Mouse (Mus musculus): ENCODE measurements around the gene Ptprg. TPM values are rescaled to one million over a fixed set of nuclear protein-coding genes. Genes with fewer than 3 reads are reported as not detected.

The Ptprg gene
- total and polyA plus RNA-seq, 3 experiments: not detected

DNA sequence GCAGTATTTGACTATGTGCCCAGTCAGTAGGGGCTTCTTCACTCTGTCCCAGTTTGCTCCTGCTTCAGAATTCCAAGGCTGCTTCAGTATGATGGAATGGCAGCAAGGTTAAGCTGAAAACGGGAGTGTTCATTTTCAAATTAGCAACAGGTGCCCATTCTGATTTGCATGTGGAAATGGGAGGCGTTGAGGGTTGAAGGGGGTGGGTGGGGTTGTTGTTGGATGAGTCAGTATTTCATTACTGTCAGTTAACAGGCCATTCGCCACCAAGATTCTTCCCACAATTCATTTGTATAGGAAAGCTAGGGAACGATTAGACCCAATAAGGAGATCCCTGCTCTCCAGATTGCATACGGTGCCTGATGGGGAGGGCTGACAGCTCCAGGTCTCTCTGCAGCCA is 668.2 kb downstream of the Ptprg start:
- Histone ChIP-seq H3K36me3 (ENCODE audit: control insufficient read depth in 1 of 2, insufficient read depth in 2 of 2, low read length in 2 of 2) (no peaks in the 10 kb centered on the region), H3K27ac (ENCODE audit: control insufficient read depth, low read depth, low read length) (no peak overlapping the region), H3K9me3 (replicated peaks; ENCODE audit: insufficient read depth, low read length) (no peaks in the 10 kb centered on the region), H3K4me1 (ENCODE audit: control insufficient read depth in 1 of 2, insufficient read depth in 2 of 2, low read length in 2 of 2) (no peaks in the 10 kb centered on the region), H3K4me3 (ENCODE audit: control insufficient read depth in 1 of 2, insufficient read depth in 1 of 2, low read depth in 2 of 2, low read length in 2 of 2) (no peak overlapping the region), H3K27me3 (ENCODE audit: control insufficient read depth in 1 of 2, insufficient read depth in 2 of 2, low read length in 2 of 2) (no peaks in the 10 kb centered on the region), H3K79me2 (ENCODE audit: control insufficient read depth, insufficient read depth, low read length, poor library complexity) (no peaks in the 10 kb centered on the region), H3K9ac (ENCODE audit: control insufficient read depth, low read depth, low read length, poor library complexity, severe bottlenecking) (no peak overlapping the region)
- no peak for TF ChIP-seq ETS1 (IDR thresholded peaks at IDR 0.05; ENCODE audit: low read depth, low read length)
- TF ChIP-seq MAX (IDR thresholded peaks at IDR 0.05; ENCODE audit: low read length): no peak
- TF ChIP-seq RAD21 (IDR thresholded peaks at IDR 0.05; ENCODE audit: low read depth, low read length): no peak
- TF ChIP-seq MAFK (IDR thresholded peaks at IDR 0.05; ENCODE audit: borderline replicate concordance, low read depth, low read length): no peak
- TF ChIP-seq ZKSCAN1 (IDR thresholded peaks at IDR 0.05; ENCODE audit: low read depth, low read length): no peak
- no peak for TF ChIP-seq MAZ (IDR thresholded peaks at IDR 0.05; ENCODE audit: low read depth, low read length)
- TF ChIP-seq MYC (IDR thresholded peaks at IDR 0.05; ENCODE audit: low read depth, low read length): no peak
- TF ChIP-seq USF1 (IDR thresholded peaks at IDR 0.05; ENCODE audit: low read depth, low read length): no peak
- no peak for TF ChIP-seq CHD2 (IDR thresholded peaks at IDR 0.05; ENCODE audit: low read length)
- TF ChIP-seq ZNF384 (IDR thresholded peaks at IDR 0.05; ENCODE audit: low read depth, low read length): no peak
- TF ChIP-seq USF2 (IDR thresholded peaks at IDR 0.05; ENCODE audit: borderline replicate concordance in 1 of 2, insufficient read depth in 1 of 2, low read depth in 1 of 2, low read length in 2 of 2): no peak
- TF ChIP-seq POLR2A (IDR thresholded peaks at IDR 0.05; ENCODE audit: control insufficient read depth in 1 of 2, insufficient read depth in 1 of 2, low read depth in 1 of 2, low read length in 2 of 2, poor library complexity in 1 of 2): no peak
- no peak for TF ChIP-seq TBP (IDR thresholded peaks at IDR 0.05; ENCODE audit: low read depth, low read length)
- no peak for TF ChIP-seq E2F4 (IDR thresholded peaks at IDR 0.05; ENCODE audit: borderline replicate concordance, low read depth, low read length)
- no peak for TF ChIP-seq MXI1 (IDR thresholded peaks at IDR 0.05; ENCODE audit: low read depth, low read length)
- TF ChIP-seq RCOR1 (IDR thresholded peaks at IDR 0.05; ENCODE audit: low read depth, low read length): no peak
- TF ChIP-seq ZC3H11A (IDR thresholded peaks at IDR 0.05; ENCODE audit: low read depth, low read length): no peak
- no peak for TF ChIP-seq SMC3 (IDR thresholded peaks at IDR 0.05; ENCODE audit: low read depth, low read length)
- no peak for TF ChIP-seq EP300 (IDR thresholded peaks at IDR 0.05; ENCODE audit: low read depth in 1 of 2, low read length in 2 of 2)
- TF ChIP-seq JUND (IDR thresholded peaks at IDR 0.05; ENCODE audit: low read depth, low read length): no peak
- no peak for DNase-seq (ENCODE audit: low read depth, low spot score)

DNA sequence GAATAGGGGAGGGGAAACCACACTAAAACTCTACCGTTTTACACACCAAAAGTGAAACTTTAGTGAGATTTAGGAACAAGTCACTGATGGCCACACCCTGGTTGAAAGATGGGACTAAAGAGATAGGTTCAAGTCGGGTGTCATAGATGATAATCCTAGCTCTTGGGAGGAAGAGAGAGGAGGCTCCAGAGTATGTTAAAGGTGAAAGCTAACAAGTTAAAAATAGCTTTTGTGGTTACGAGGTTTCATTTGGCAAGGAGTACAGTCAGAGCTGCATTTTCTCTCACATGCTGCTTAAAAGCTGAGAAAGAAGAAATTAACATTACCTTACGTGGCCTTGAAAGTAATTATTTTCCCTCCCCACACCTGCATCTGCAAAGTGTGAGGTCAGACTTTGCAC is 690.4 kb downstream of the Ptprg start:
- no peak overlapping the region for H3K4me3 ChIP-seq (ENCODE audit: control insufficient read depth in 1 of 2, insufficient read depth in 1 of 2, low read depth in 2 of 2, low read length in 2 of 2)
- H3K9me3 ChIP-seq (replicated peaks; ENCODE audit: insufficient read depth, low read length): no peaks in the 10 kb centered on the region
- H3K27ac ChIP-seq (ENCODE audit: control insufficient read depth, low read depth, low read length): no peak overlapping the region
- TF ChIP-seq ETS1 (IDR thresholded peaks at IDR 0.05; ENCODE audit: low read depth, low read length): no peak
- TF ChIP-seq CHD1 (IDR thresholded peaks at IDR 0.05; ENCODE audit: low read depth, low read length): no peak
- TF ChIP-seq MAZ (IDR thresholded peaks at IDR 0.05; ENCODE audit: low read depth, low read length): no peak
- no peak for TF ChIP-seq MEF2A (IDR thresholded peaks at IDR 0.05; ENCODE audit: extremely low read depth, insufficient replicate concordance, low read depth, low read length, poor library complexity, severe bottlenecking)
- no peak for TF ChIP-seq MAX (IDR thresholded peaks at IDR 0.05; ENCODE audit: low read length)
- TF ChIP-seq KAT2A (conservative IDR thresholded peaks at IDR 0.05; ENCODE audit: low read depth, low read length): no peak
- no peak for TF ChIP-seq POLR2A (IDR thresholded peaks at IDR 0.05; ENCODE audit: control insufficient read depth in 1 of 2, insufficient read depth in 1 of 2, low read depth in 1 of 2, low read length in 2 of 2, poor library complexity in 1 of 2)
- TF ChIP-seq RCOR1 (IDR thresholded peaks at IDR 0.05; ENCODE audit: low read depth, low read length): no peak
- no peak for TF ChIP-seq NRF1 (IDR thresholded peaks at IDR 0.05; ENCODE audit: insufficient read depth, low read depth, low read length, poor library complexity, severe bottlenecking)
- H3K79me2 ChIP-seq (ENCODE audit: control insufficient read depth, insufficient read depth, low read length, poor library complexity): no peaks in the 10 kb centered on the region
- H3K27me3 ChIP-seq (ENCODE audit: control insufficient read depth in 1 of 2, insufficient read depth in 2 of 2, low read length in 2 of 2): no peaks in the 10 kb centered on the region
- no peak overlapping the region for H3K9ac ChIP-seq (ENCODE audit: control insufficient read depth, low read depth, low read length, poor library complexity, severe bottlenecking)
- peak; percentile 3 for DNase-seq (ENCODE audit: low read depth, low spot score)
- H3K36me3 ChIP-seq (ENCODE audit: control insufficient read depth in 1 of 2, insufficient read depth in 2 of 2, low read length in 2 of 2): no peaks in the 10 kb centered on the region
- no peaks in the 10 kb centered on the region for H3K4me1 ChIP-seq (ENCODE audit: control insufficient read depth in 1 of 2, insufficient read depth in 2 of 2, low read length in 2 of 2)
